Mouse (Mus musculus) intestine, embryonic 16.5 days (tissue): ENCODE results near the gene 4933402D24Rik. TPM values are rescaled to one million over a fixed set of nuclear protein-coding genes. Genes with fewer than 3 reads are reported as not detected.

Experiments
- ATAC-seq: fragments of 200-750 bp; cut with Nextera tagmentation; 2 replicates; pipeline ENCODE4 v1.8.0; 2017; ENCODE audit warnings: moderate TSS enrichment, moderate library complexity
- H3K27ac ChIP-seq: fragments of 300-500 bp; sonication (generic); 2 replicates; pipeline ENCODE4 v1.5.1; 2014; ENCODE audit warnings: mild to moderate bottlenecking, low read length
- H3K27me3 ChIP-seq: fragments of 300-500 bp; sonication (generic); replicated peaks from 2 replicates; pipeline ENCODE4 v1.6.1; 2014; ENCODE audit warnings: low read length, control low read depth, mixed read lengths; ENCODE audit not compliant: control insufficient read depth, insufficient read depth
- H3K36me3 ChIP-seq: fragments of 300-500 bp; sonication (generic); 2 replicates; pipeline ENCODE4 v1.6.1; 2014; ENCODE audit warnings: low read length, control low read depth; ENCODE audit not compliant: control insufficient read depth, insufficient read depth
- H3K4me1 ChIP-seq: fragments of 300-500 bp; sonication (generic); 2 replicates; pipeline ENCODE4 v1.6.1; 2014; ENCODE audit warnings: low read length, control low read depth, mixed read lengths; ENCODE audit not compliant: control insufficient read depth, insufficient read depth
- H3K4me2 ChIP-seq: fragments of 300-500 bp; sonication (generic); 2 replicates; pipeline ENCODE4 v1.6.1; 2014; ENCODE audit warnings: low read depth, low read length, control low read depth
- H3K4me3 ChIP-seq: fragments of 300-500 bp; sonication (generic); 2 replicates; pipeline ENCODE4 v1.5.1; 2014; ENCODE audit warnings: mild to moderate bottlenecking, low read length
- H3K9ac ChIP-seq: fragments of 300-500 bp; sonication (generic); 2 replicates; pipeline ENCODE4 v1.6.1; 2014; ENCODE audit warnings: low read depth, low read length
- H3K9me3 ChIP-seq: fragments of 300-500 bp; sonication (generic); 2 replicates; pipeline ENCODE4 v1.6.1; 2016; ENCODE audit warnings: low read length, control low read depth; ENCODE audit not compliant: control insufficient read depth
- WGBS: fragments of 180-500 bp; shearing (Covaris S2); extraction: QIAGEN DNeasy Blood & Tissue Kit; methylation state at CpG from one replicate; pipeline ENCODE4 v1.1.7; 2014; 5-methylcytosine and 5-hydroxymethylcytosine counted together
- polyA plus RNA-seq: library from polyadenylated mRNA; unstranded; fragments of >200 nt; fragmentation: Nextera tagmentation; extraction: Ambion mirVana; gene quantifications from 2 replicates; pipeline ENCODE4 v1.2.1, GENCODE M21; 2015

The 4933402D24Rik gene
- polyA plus RNA-seq, result 0.07 TPM in 1 of 2 replicates, not detected in the other

DNA sequence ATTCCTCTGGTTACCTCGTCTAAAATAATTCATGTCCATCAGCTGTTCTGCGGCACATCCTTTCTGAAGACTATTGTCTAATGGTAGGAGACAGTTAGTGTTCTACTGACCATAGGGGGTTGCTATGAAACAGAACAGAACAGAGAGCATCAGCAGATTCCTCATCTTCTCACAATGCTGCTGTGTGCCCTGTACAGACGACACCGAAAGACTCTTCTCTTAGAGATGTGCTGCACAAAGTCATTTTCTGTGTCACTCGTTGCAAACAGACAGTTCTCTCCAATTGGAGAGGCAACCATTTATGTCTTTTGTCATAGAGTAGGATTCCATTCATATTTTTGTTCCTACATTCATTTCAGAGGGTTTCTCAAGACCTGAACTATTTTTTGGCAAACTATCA is at the start of gene 4933402D24Rik:
Gene 4933402D24Rik, minus strand, starts transcription at position 101 of the 400 bp plus-strand sequence.
- no peaks in the 10 kb centered on the region for H3K4me1 ChIP-seq
- H3K27ac ChIP-seq, result no peak within 1 kb of the TSS
- no peaks in the 10 kb centered on the region for H3K36me3 ChIP-seq
- no peak within 1 kb of the TSS for H3K4me2 ChIP-seq
- H3K9ac ChIP-seq, result no peak within 1 kb of the TSS
- H3K27me3 ChIP-seq, result no peaks in the 10 kb centered on the region
- no peaks in the 10 kb centered on the region for H3K9me3 ChIP-seq
- WGBS, result 68% methylated on average over 5 of the region's 5 CpGs
- ATAC-seq, result no peak
- no peak within 1 kb of the TSS for H3K4me3 ChIP-seq

DNA sequence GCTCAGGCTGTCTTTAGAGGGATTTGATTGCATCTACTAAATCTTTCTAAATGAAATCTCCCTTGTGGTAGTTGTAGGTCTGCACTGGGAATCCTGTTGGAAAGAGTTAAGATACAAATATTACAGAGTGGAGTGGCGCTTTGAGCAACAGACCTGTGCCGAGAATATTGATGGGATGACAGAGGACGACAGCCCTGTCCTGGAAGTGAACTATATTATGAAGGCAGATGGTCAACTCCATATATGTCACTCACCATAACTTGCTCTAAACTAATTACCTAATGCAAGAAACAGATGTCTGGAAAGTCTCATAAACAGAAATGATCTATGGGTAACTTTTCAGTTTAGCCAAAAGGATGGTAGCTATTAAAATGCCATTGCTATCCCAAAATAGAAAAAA is 39.5 kb upstream of the 4933402D24Rik start:
- no peak for ATAC-seq

DNA sequence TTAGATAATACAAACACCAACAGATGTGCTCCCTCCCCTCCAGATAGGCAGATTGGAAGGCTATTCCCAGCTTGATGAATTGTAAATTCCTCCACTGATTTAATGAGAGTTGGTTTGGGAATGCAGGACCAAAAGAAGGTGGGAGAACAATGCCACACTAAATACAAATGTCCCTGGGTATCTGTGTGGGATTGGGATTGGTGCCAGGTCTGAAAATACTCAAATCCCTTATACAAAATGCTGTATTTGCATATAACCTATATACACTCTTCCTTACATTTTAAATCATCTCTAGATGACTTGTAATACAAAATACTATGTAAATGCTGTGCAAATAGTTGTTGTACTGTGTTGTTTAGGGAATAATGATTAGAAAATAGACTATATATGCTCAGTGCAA is 36.0 kb upstream of the 4933402D24Rik start:
- H3K4me2 ChIP-seq, result no peak overlapping the region
- H3K4me3 ChIP-seq, result no peak overlapping the region
- no peaks in the 10 kb centered on the region for H3K4me1 ChIP-seq
- no peaks in the 10 kb centered on the region for H3K9me3 ChIP-seq
- no peak overlapping the region for H3K9ac ChIP-seq
- no peak overlapping the region for H3K27ac ChIP-seq
- ATAC-seq, result no peak
- no peaks in the 10 kb centered on the region for H3K36me3 ChIP-seq
- H3K27me3 ChIP-seq, result no peaks in the 10 kb centered on the region

More for the DNA sequence above, 39.5 kb upstream of the 4933402D24Rik start:
- WGBS, result 52% methylated on average over 3 of the region's 3 CpGs
- H3K4me3 ChIP-seq, result no peak overlapping the region
- no peak overlapping the region for H3K9ac ChIP-seq
- H3K27me3 ChIP-seq, result no peaks in the 10 kb centered on the region
- H3K27ac ChIP-seq, result no peak overlapping the region
- no peak overlapping the region for H3K4me2 ChIP-seq
- no peaks in the 10 kb centered on the region for H3K4me1 ChIP-seq
- H3K9me3 ChIP-seq, result no peaks in the 10 kb centered on the region
- no peaks in the 10 kb centered on the region for H3K36me3 ChIP-seq

DNA sequence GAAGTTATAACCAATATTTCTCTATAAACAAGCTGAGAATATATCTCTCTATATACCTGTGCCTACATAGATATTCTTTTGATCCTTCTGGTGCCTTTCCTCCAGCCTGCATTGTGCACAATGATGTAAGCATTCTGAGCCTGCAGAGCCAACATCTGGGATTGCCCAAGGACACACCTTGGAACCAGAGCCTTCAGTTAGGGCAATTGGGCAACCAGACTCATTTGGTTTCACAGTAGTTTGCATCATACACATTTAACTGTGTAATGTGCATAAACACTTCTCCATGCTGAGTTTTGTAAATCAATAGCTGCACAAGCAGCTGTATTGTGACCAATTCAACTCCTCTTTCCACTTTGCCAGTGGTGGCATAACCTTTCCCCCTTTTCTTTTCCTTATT is 25.3 kb upstream of the 4933402D24Rik start:
- Histone ChIP-seq H3K4me1 (no peaks in the 10 kb centered on the region), H3K9ac (no peak overlapping the region), H3K36me3 (no peaks in the 10 kb centered on the region), H3K4me2 (no peak overlapping the region), H3K4me3 (no peak overlapping the region), H3K27me3 (no peaks in the 10 kb centered on the region), H3K9me3 (no peaks in the 10 kb centered on the region), H3K27ac (no peak overlapping the region)
- no peak for ATAC-seq

DNA sequence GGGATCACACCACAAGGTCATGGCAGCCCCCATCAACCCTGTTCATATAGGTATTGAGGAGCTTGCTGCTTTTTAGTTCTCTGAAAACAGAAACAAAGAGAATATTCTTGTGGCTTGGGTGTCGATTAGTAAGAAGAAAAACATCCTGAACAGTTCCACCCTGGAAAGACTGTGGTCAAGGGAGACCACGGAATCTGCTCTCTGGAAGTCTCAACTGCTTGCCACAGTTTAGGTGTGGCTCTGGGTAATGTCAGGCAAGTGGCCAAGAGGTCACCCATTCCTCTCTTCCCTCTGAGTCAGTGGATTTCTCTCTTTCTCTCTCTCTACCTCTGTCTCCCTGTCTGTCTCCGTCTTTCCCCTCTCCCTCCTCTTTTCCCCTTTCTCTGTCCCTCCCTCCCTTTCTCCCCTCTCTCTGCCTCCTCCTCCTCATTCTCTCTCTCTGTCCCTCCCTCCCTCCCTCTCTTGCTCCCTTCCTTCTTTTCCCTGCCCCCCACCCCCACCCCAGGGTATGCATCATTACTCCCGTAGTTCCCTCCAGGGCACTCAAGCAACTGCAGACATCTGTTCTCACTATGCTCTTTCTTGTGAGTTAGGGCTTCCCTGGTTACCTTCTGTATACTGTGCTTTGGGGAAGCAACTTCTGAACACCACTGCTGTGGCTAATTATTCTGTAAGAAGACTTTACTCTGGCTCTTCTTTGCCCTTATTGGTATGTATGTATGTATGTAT is 8.0 kb upstream of the 4933402D24Rik start:
- Histone ChIP-seq H3K36me3 (no peaks in the 10 kb centered on the region), H3K9me3 (no peaks in the 10 kb centered on the region), H3K9ac (no peak overlapping the region), H3K4me1 (no peaks in the 10 kb centered on the region), H3K4me2 (no peak overlapping the region), H3K27me3 (no peaks in the 10 kb centered on the region), H3K27ac (no peak overlapping the region), H3K4me3 (no peak overlapping the region)
- no peak for ATAC-seq
- WGBS, result 46% methylated on average over 4 of the region's 4 CpGs

DNA sequence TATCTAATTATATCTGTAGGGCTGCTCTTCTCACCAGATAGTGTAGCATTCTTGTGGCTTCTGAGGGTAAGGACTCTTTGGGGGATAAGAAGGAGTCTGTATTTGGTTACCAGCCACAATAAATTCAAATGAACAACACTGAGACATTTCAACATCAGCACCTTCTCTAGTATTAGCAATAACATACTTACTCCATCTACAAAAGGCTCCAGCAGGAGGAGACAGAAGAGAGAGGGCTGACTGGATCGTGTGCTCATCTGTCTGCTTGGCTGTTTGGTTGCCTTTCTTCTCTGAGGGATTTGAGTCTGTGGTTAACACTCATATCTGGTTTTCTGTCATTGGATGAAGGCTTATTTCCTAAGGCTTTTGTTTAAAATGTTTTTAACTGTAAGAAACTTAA is 7.3 kb upstream of the 4933402D24Rik start:
- 59% methylated on average over 1 of the region's 1 CpGs for WGBS
- Histone ChIP-seq H3K4me2 (no peak overlapping the region), H3K27ac (no peak overlapping the region), H3K4me1 (no peaks in the 10 kb centered on the region), H3K9ac (no peak overlapping the region), H3K27me3 (no peaks in the 10 kb centered on the region), H3K9me3 (no peaks in the 10 kb centered on the region), H3K36me3 (no peaks in the 10 kb centered on the region), H3K4me3 (no peak overlapping the region)
- ATAC-seq, result no peak

DNA sequence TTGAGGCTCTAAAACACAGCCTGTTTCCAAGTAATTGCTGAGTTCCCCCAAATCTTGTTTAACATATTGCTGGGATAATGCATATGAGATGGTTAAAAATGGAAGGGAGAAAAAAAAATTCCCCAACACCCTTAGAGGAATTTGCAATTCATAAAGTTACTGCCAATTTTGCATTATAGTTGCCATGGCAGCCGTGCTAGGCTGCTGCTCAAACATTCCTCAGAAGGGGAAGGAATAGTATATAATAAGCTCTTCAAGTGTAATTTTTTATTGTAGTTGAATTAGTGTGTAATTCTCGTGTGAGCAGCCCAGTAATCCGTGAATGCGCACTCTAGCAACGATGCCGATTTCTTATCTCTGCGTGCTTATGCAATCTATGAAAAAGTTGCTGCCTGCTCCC is 1.2 kb upstream of the 4933402D24Rik start:
- no peak for ATAC-seq
- no peaks in the 10 kb centered on the region for H3K9me3 ChIP-seq
- WGBS, result 66% methylated on average over 7 of the region's 7 CpGs

DNA sequence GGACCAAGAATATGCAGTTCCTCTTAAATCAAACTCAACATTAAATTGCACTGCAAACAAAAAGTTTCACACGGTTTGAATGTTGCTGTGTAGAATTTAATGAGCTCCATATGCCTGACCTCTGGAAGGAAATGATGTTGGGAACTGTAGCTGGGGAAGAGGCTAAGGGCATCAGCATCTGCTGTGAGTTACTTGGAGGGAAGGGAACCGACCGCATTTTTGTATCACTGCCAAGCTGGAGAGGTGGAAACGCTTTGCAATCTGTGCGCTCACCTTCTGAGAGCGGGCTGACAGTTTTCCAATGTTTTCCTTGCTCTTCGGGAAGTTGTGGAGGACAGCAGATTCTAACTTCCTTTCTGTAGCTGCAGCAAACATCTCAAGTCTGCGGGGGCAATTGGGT is 955 bp downstream of the 4933402D24Rik start:
- WGBS, result 57% methylated on average over 8 of the region's 8 CpGs
- no peak overlapping the region for H3K4me2 ChIP-seq
- no peak overlapping the region for H3K27ac ChIP-seq
- no peaks in the 10 kb centered on the region for H3K4me1 ChIP-seq
- H3K4me3 ChIP-seq, result no peak overlapping the region
- H3K9ac ChIP-seq, result no peak overlapping the region
- H3K36me3 ChIP-seq, result no peaks in the 10 kb centered on the region
- no peaks in the 10 kb centered on the region for H3K27me3 ChIP-seq
- ATAC-seq, result no peak
- H3K9me3 ChIP-seq, result no peaks in the 10 kb centered on the region

More for the DNA sequence above, 1.2 kb upstream of the 4933402D24Rik start:
- Histone ChIP-seq H3K4me3 (no peak overlapping the region), H3K4me1 (no peaks in the 10 kb centered on the region), H3K27ac (no peak overlapping the region), H3K27me3 (no peaks in the 10 kb centered on the region), H3K9ac (no peak overlapping the region), H3K36me3 (no peaks in the 10 kb centered on the region), H3K4me2 (no peak overlapping the region)

DNA sequence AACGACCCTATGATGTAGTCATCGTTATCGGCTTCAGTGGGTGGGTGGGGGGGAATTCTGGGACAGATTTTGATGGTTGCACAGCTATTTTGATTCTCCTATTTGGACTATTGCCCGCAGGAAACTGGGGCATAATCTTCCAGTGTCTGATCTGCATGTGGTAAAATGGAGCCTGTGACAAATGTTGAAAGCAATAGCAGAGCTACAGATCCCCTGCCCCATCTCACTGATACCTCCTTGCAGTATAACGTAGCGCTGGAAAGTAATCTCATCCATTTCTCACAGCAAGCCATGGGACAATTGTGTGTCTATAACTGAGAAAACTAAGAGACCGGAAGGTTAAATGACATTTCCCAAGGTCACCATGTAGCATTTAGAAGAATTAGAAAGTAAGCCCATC is 4.7 kb downstream of the 4933402D24Rik start:
- Histone ChIP-seq H3K27me3 (no peaks in the 10 kb centered on the region), H3K4me3 (no peak overlapping the region), H3K4me2 (no peak overlapping the region), H3K9ac (no peak overlapping the region), H3K36me3 (no peaks in the 10 kb centered on the region), H3K9me3 (no peaks in the 10 kb centered on the region), H3K4me1 (no peaks in the 10 kb centered on the region), H3K27ac (no peak overlapping the region)
- no peak for ATAC-seq
- WGBS, result 78% methylated on average over 7 of the region's 7 CpGs

DNA sequence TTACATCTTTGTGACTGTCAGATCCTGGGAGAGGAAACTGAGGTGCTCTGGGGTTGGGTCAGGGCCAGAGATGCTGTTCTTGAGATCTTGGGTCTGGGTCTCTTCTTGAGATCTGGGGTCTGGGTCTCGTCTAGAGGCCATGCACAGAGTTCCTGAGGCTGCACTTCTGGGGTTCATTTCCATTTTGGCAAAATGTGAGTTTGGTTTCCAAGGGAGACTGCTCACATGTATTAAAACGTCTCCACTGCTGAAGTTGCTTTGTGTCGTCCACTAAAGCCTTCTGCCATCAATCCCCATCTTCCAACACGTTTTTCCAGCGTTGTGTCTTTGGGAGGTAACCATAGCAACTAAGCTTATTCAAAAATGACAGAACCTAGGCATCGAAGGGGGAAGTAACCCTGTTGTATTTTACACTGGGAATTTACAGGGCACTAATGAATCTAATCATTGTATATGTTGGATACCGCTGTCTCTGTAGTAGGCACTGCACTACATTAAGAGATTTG is 5.1 kb downstream of the 4933402D24Rik start:
- H3K4me2 ChIP-seq, result no peak overlapping the region
- no peaks in the 10 kb centered on the region for H3K4me1 ChIP-seq
- H3K27me3 ChIP-seq, result no peaks in the 10 kb centered on the region
- WGBS, result 52% methylated on average over 7 of the region's 7 CpGs
- H3K27ac ChIP-seq, result no peak overlapping the region
- no peak for ATAC-seq
- H3K36me3 ChIP-seq, result no peaks in the 10 kb centered on the region
- no peak overlapping the region for H3K9ac ChIP-seq
- no peaks in the 10 kb centered on the region for H3K9me3 ChIP-seq
- H3K4me3 ChIP-seq, result no peak overlapping the region
